Mouse (Mus musculus) E14TG2a.4 (cell line): Measurements from ENCODE around the gene Usp49.

Experiments
- CTCF ChIP-seq: conservative IDR thresholded peaks from 2 replicates; pipeline ENCODE4 v1.5.1; 2014; ENCODE audit warnings: low read length
- NANOG ChIP-seq: IDR thresholded peaks from 2 replicates; pipeline ENCODE4 v1.6.1; 2014; ENCODE audit warnings: borderline replicate concordance, low read length, mixed read lengths
- POU5F1 ChIP-seq: IDR thresholded peaks from 2 replicates; pipeline ENCODE4 v1.6.1; 2014; ENCODE audit warnings: low read length, borderline replicate concordance

- no peak for TF ChIP-seq CTCF
- no peak for TF ChIP-seq POU5F1
- no peak for TF ChIP-seq NANOG
Measured at GRCm38 (mm10) chr17:47678702-47679101, 48.2 kb downstream of the Usp49 start.
